Mouse (Mus musculus) forebrain, embryonic 14.5 days (tissue): ENCODE data around the gene Nudt3. TPM values are rescaled to one million over a fixed set of nuclear protein-coding genes. Genes with fewer than 3 reads are reported as not detected.

Experiments
- ATAC-seq: fragments of 200-750 bp; cut with Nextera tagmentation; 2 replicates; pipeline ENCODE4 v1.8.0; 2017; ENCODE audit warnings: mild to moderate bottlenecking, moderate library complexity
- DNase-seq: peaks from one replicate; pipeline ENCODE4 v3.0.0-alpha.2; 2015; ENCODE audit warnings: low spot score
- H3K27ac ChIP-seq: fragments of 300-500 bp; sonication (generic); 2 replicates; pipeline ENCODE4 v1.5.1; 2014; ENCODE audit warnings: low read depth, mild to moderate bottlenecking, control low read depth, low read length, moderate library complexity
- H3K27me3 ChIP-seq: fragments of 300-500 bp; sonication (generic); replicated peaks from 2 replicates; pipeline ENCODE4 v1.6.1; 2014; ENCODE audit warnings: low read length, control low read depth, mixed read lengths; ENCODE audit not compliant: control insufficient read depth, insufficient read depth
- H3K36me3 ChIP-seq: fragments of 300-500 bp; sonication (generic); 2 replicates; pipeline ENCODE4 v1.6.1; 2014; ENCODE audit warnings: low read length, control low read depth; ENCODE audit not compliant: control insufficient read depth, insufficient read depth
- H3K4me1 ChIP-seq: fragments of 300-500 bp; sonication (generic); 2 replicates; pipeline ENCODE4 v1.6.1; 2014; ENCODE audit warnings: antibody characterized with exemption, low read length, control low read depth; ENCODE audit not compliant: control insufficient read depth, insufficient read depth
- H3K4me2 ChIP-seq: fragments of 300-500 bp; sonication (generic); 2 replicates; pipeline ENCODE4 v1.6.1; 2014; ENCODE audit warnings: mild to moderate bottlenecking, control low read depth, low read length
- H3K4me3 ChIP-seq: fragments of 300-500 bp; sonication (generic); 2 replicates; pipeline ENCODE4 v1.5.1; 2014; ENCODE audit warnings: low read depth, low read length, control low read depth
- H3K9ac ChIP-seq: fragments of 300-500 bp; sonication (generic); 2 replicates; pipeline ENCODE4 v1.6.1; 2014; ENCODE audit warnings: mild to moderate bottlenecking, low read length, control low read depth, moderate library complexity
- H3K9me3 ChIP-seq: fragments of 300-500 bp; sonication (generic); replicated peaks from 2 replicates; pipeline ENCODE4 v1.6.1; 2016; ENCODE audit warnings: low read length, control low read depth, mixed read lengths; ENCODE audit not compliant: control insufficient read depth
- WGBS: fragments of 180-500 bp; shearing (Covaris S2); extraction: QIAGEN DNeasy Blood & Tissue Kit; methylation state at CpG from one replicate; pipeline ENCODE4 v1.1.7; 2014; 5-methylcytosine and 5-hydroxymethylcytosine counted together
- polyA plus RNA-seq: library from polyadenylated mRNA; unstranded; fragments of >200 nt; fragmentation: Nextera tagmentation; extraction: Ambion mirVana; gene quantifications from 2 replicates; pipeline ENCODE4 v1.2.1, GENCODE M21; 2014

Gene Nudt3
- polyA plus RNA-seq, 1 experiment from 2014 or later: 175 TPM

- Histone ChIP-seq H3K9ac (no peak overlapping the region), H3K27ac (no peak overlapping the region), H3K9me3 (no peaks in the 10 kb centered on the region), H3K27me3 (no peaks in the 10 kb centered on the region), H3K4me3 (no peak overlapping the region), H3K4me1 (no peaks in the 10 kb centered on the region), H3K36me3 (no peaks in the 10 kb centered on the region), H3K4me2 (no peak overlapping the region)
- no peak for DNase-seq
- 91% methylated on average over 3 of the region's 3 CpGs for WGBS
- no peak for ATAC-seq
Observed at GRCm38 (mm10) chr17:27533354-27533753, 89.9 kb downstream of the Nudt3 start.

- 88% methylated on average over 8 of the region's 8 CpGs for WGBS
- H3K36me3 ChIP-seq: no peaks in the 10 kb centered on the region
- no peaks in the 10 kb centered on the region for H3K27me3 ChIP-seq
- no peak overlapping the region for H3K27ac ChIP-seq
- H3K9ac ChIP-seq: no peak overlapping the region
- ATAC-seq: no peak
- H3K4me2 ChIP-seq: no peak overlapping the region
- no peaks in the 10 kb centered on the region for H3K9me3 ChIP-seq
- no peaks in the 10 kb centered on the region for H3K4me1 ChIP-seq
- DNase-seq: no peak
- no peak overlapping the region for H3K4me3 ChIP-seq
Observed at GRCm38 (mm10) chr17:27532095-27532494, 91.2 kb downstream of the Nudt3 start.

Other genes with a start within 250 kb of the Nudt3 start
- 2.0 and 2.4 TPM in 2 replicates for gene Grm4, start 102.1 kb downstream of the Nudt3 start, polyA plus RNA-seq
- 132 TPM in 2 replicates for gene Hmga1, start 67.0 kb downstream of the Nudt3 start, polyA plus RNA-seq
- 44.6 and 46.2 TPM in 2 replicates for gene AI413582, start 57.7 kb downstream of the Nudt3 start, polyA plus RNA-seq
- gene RPS10-NUDT3, start 11.7 kb upstream of the Nudt3 start, polyA plus RNA-seq: not detected in 2 replicates
- gene Rps10, start 13.2 kb upstream of the Nudt3 start, polyA plus RNA-seq: 603 and 789 TPM in 2 replicates
- 22.2 and 25.2 TPM in 2 replicates for gene Pacsin1, start 32.0 kb upstream of the Nudt3 start, polyA plus RNA-seq
- 0.44 TPM in 1 of 2 replicates, not detected in the other for gene Spdef, start 105.5 kb upstream of the Nudt3 start, polyA plus RNA-seq
- gene D17Wsu92e, start 197.2 kb upstream of the Nudt3 start, polyA plus RNA-seq: 9.8 and 10.2 TPM in 2 replicates
- 301 and 338 TPM in 2 replicates for gene Snrpc, start 214.7 kb upstream of the Nudt3 start, polyA plus RNA-seq
- gene Uhrf1bp1, start 232.9 kb upstream of the Nudt3 start, polyA plus RNA-seq: 4.3 and 5.3 TPM in 2 replicates